Mouse (Mus musculus): ENCODE results near the gene Spats2l. TPM values are rescaled to one million over a fixed set of nuclear protein-coding genes. Genes with fewer than 3 reads are reported as not detected.

The Spats2l gene
- polyA plus RNA-seq, 1 experiment from 2014 or later = 87.8 TPM

DNA sequence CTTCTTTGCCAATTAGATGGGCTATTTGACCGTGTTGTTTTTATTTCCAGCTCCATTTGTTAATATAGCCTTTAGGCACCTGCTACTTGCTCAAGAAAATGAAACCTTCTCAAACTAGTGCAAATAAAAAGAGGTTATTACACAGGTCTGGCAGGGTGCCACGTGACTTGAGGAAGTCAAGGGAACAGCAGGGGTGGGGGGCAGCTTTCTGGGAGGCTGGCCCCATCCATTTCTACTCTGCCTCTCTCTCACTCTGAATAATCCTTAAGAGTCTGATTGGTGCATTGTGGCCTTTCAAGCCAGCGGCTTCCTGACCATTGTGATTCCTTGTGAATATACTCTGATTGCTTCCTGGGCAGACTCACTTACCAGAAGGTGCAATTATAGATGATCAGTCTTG is 98.0 kb downstream of the Spats2l start:
- Histone ChIP-seq H3K27ac (no peak overlapping the region), H3K36me3 (no peaks in the 10 kb centered on the region), H3K27me3 (no peaks in the 10 kb centered on the region), H3K4me2 (replicated peaks) (no peak overlapping the region), H3K9ac (no peak overlapping the region), H3K9me3 (replicated peaks) (no peaks in the 10 kb centered on the region), H3K4me1 (peaks cover 36% of the 10 kb centered on the region), H3K4me3 (no peak overlapping the region)
- WGBS = 45% methylated on average over 3 of the region's 3 CpGs
- no peak for ATAC-seq (ENCODE audit: low FRiP score)

DNA sequence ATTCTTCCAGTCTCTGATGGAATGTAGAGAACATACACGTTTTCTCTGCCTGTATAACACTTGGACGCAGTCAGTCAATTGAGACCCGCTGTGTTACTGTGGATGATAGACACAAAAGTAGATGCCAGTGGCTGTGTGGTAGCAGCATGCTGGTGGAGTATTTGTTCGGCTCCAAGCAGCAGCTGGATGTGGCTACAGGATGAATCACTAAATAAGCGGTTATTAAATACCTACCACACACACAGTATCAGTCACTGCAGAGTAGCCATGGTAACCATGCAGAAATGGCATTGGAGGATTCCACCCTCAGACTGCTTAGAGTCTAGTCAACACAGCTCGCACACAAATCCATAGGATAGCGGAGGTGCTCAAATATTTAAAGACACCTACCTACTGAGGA is 100.0 kb downstream of the Spats2l start:
- ATAC-seq (ENCODE audit: low FRiP score) = no peak

DNA sequence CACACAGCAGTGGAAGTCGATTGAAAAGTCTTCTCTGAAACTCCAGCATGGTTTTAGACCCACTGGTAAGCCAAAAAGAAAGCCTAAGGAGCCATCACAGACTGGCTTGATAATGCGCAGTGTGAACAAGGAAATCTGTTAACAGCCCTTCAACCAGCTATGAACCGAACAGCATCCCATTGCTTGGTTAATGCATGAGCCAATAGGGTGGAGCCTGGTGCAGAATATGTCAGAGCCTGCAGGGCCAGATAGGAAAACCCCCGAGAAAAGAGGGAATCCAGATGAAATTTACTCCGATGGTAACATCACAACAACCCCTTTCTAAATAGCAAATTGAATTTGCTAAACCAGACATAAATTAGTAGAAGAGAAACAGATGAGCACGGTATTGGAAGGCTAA is 101.1 kb downstream of the Spats2l start:
- Histone ChIP-seq H3K27ac (peak overlapping the region; percentile 83), H3K36me3 (no peaks in the 10 kb centered on the region), H3K4me2 (replicated peaks) (peak overlapping the region; percentile 31), H3K9ac (no peak overlapping the region), H3K9me3 (replicated peaks) (no peaks in the 10 kb centered on the region), H3K4me1 (peaks cover 29% of the 10 kb centered on the region), H3K27me3 (no peaks in the 10 kb centered on the region), H3K4me3 (no peak overlapping the region)
- ATAC-seq (ENCODE audit: low FRiP score) = peak; percentile 70
- WGBS = 64% methylated on average over 6 of the region's 6 CpGs

More for the DNA sequence above, 100.0 kb downstream of the Spats2l start:
- Histone ChIP-seq H3K27ac (no peak overlapping the region), H3K4me3 (no peak overlapping the region), H3K36me3 (no peaks in the 10 kb centered on the region), H3K9ac (no peak overlapping the region), H3K9me3 (replicated peaks) (no peaks in the 10 kb centered on the region), H3K4me2 (replicated peaks) (no peak overlapping the region), H3K27me3 (no peaks in the 10 kb centered on the region), H3K4me1 (peaks cover 29% of the 10 kb centered on the region)
- WGBS = 82% methylated on average over 7 of the region's 7 CpGs

- ATAC-seq (ENCODE audit: low FRiP score) = peak; percentile 87
- Histone ChIP-seq H3K9ac (peak overlapping the region; percentile 35; the same call in 1 of the 2 replicates), H3K36me3 (no peaks in the 10 kb centered on the region), H3K27me3 (no peaks in the 10 kb centered on the region), H3K9me3 (replicated peaks) (no peaks in the 10 kb centered on the region), H3K27ac (peak overlapping the region; percentile 83), H3K4me1 (peaks cover 26% of the 10 kb centered on the region), H3K4me2 (replicated peaks) (peak overlapping the region; percentile 31), H3K4me3 (no peak overlapping the region)
- 31% methylated on average over 7 of the region's 7 CpGs for WGBS
Observed at GRCm38 (mm10) chr1:57875512-57875911, 101.5 kb downstream of the Spats2l start.

DNA sequence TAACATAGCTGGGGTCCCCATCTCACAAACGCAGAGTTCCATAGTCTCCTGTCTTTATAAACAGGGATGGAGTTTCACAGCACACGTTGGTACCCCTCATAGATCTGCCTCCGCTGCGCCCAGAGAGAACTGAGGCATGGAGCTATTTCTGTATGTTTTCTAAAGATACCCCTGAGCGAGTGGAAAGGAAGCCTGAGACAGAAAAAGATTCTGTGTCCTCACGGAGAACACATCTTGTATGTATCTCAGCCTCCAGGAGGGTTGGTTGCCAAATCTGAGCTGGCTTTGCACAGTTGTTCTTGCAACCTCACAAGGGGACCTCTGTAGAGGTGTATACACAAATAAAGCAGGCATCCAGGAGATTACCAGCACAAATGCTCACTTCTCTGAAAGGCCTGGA is 105.0 kb downstream of the Spats2l start:
- no peak for ATAC-seq (ENCODE audit: low FRiP score)
- Histone ChIP-seq H3K27ac (no peak overlapping the region), H3K4me2 (replicated peaks) (no peak overlapping the region), H3K36me3 (no peaks in the 10 kb centered on the region), H3K4me1 (peaks cover 10% of the 10 kb centered on the region; the same call in 1 of the 2 replicates), H3K4me3 (no peak overlapping the region), H3K9ac (no peak overlapping the region), H3K27me3 (no peaks in the 10 kb centered on the region), H3K9me3 (replicated peaks) (no peaks in the 10 kb centered on the region)
- 90% methylated on average over 6 of the region's 6 CpGs for WGBS

DNA sequence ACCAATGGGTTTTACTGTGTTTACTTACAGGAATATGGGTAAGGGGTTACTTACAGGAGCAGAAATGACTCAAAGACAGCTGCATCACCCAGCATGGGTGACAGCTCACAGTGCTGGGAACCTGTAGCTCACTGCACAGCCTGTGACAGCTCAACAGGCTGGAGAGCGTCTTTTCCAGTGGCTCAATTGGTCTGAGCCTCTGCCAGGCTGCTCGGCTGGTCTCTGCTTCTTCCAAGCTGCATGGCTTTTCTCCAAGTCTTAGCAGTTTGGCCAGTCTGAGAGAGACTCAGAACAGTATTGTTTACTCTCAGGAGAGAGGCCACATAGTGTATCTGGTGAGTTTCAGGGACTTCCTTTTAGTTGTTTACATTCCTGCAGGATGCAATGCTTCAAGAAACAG is 110.9 kb downstream of the Spats2l start:
- Histone ChIP-seq H3K4me2 (replicated peaks) (no peak overlapping the region), H3K36me3 (0 out of 2 replicates have a peak, but pooled peaks cover 8% of the 10 kb centered on the region), H3K9ac (no peak overlapping the region), H3K27me3 (no peaks in the 10 kb centered on the region), H3K4me1 (peaks cover 3% of the 10 kb centered on the region; the same call in 1 of the 2 replicates), H3K27ac (no peak overlapping the region), H3K9me3 (replicated peaks) (no peaks in the 10 kb centered on the region), H3K4me3 (no peak overlapping the region)
- ATAC-seq (ENCODE audit: low FRiP score) = no peak
- 86% methylated on average over 2 of the region's 2 CpGs for WGBS

GRCm38 (mm10) chr1:57889803-57890202 is 115.8 kb downstream of the Spats2l start:
- ATAC-seq (ENCODE audit: low FRiP score) = no peak
- H3K9me3 ChIP-seq (replicated peaks) = no peaks in the 10 kb centered on the region
- H3K36me3 ChIP-seq = 0 out of 2 replicates have a peak, but pooled peaks cover 8% of the 10 kb centered on the region
- H3K27me3 ChIP-seq = no peaks in the 10 kb centered on the region
- H3K4me2 ChIP-seq (replicated peaks) = no peak overlapping the region
- 0 out of 2 replicates have a peak overlapping the region, but pooled peaks have one; percentile 12 for H3K27ac ChIP-seq
- 46% methylated on average over 5 of the region's 5 CpGs for WGBS
- H3K9ac ChIP-seq = no peak overlapping the region
- no peak overlapping the region for H3K4me3 ChIP-seq
- peaks cover 9% of the 10 kb centered on the region for H3K4me1 ChIP-seq

DNA sequence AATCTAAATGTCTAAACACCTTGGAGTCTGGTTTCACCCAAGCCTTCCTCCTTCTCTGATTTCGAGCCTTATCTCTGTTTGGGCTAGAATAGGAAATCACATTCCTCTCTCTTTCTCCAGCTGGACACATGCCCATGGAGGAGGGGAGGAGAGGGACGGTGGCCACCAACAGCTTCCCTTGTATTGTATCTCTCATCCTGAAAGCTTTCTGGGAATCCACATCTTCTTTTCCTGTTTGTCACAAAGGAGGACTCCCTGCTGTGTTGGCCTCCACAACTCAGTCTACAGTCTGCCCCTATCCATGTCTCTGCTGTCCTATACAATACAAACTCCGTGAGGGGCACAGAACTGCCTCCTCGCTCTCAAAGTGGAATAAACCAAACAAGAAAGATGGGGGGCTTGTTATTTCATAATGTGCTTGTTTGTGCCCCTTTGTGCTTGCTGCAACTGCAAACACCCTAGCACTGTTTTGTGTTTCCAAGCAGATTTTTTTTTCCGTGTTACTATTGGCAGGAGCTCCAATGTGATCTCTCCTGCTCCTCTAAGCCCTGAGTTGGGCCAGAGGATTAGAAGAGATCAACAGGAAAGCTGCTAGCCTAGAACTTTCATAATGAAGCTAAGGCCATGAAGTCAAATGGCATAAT is 116.4 kb downstream of the Spats2l start:
- peaks cover 9% of the 10 kb centered on the region for H3K4me1 ChIP-seq
- no peak overlapping the region for H3K4me2 ChIP-seq (replicated peaks)
- H3K4me3 ChIP-seq = no peak overlapping the region
- no peaks in the 10 kb centered on the region for H3K9me3 ChIP-seq (replicated peaks)
- ATAC-seq (ENCODE audit: low FRiP score) = peak; percentile 60; the same call in 1 of the 2 replicates
- 0 out of 2 replicates have a peak overlapping the region, but pooled peaks have one; percentile 12 for H3K27ac ChIP-seq
- no peaks in the 10 kb centered on the region for H3K27me3 ChIP-seq
- no peak overlapping the region for H3K9ac ChIP-seq
- 0 out of 2 replicates have a peak, but pooled peaks cover 8% of the 10 kb centered on the region for H3K36me3 ChIP-seq
- 11% methylated on average over 5 of the region's 5 CpGs for WGBS

DNA sequence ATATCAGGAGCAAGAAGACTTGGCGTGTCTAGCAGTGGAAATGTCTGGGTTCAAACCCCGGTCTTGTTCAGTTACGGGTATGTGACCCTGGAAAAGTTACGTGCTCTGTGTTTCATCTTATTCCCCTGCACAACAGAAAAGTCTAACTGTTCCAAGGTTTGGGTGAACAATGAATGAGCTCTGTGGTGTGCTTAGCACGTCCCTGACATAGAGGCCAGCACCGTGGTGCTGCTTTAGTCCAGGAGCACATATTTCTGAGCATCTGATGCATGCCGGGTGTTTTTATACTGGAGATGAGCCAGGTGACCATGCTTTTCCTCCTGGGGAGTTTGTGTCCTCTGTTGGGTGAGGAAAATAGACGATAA is 116.9 kb downstream of the Spats2l start:
- 0 out of 2 replicates have a peak overlapping the region, but pooled peaks have one; percentile 12 for H3K27ac ChIP-seq
- no peak for ATAC-seq (ENCODE audit: low FRiP score)
- WGBS = 68% methylated on average over 8 of the region's 8 CpGs
- peaks cover 9% of the 10 kb centered on the region for H3K4me1 ChIP-seq
- H3K4me3 ChIP-seq = no peak overlapping the region
- H3K9ac ChIP-seq = no peak overlapping the region
- H3K9me3 ChIP-seq (replicated peaks) = no peaks in the 10 kb centered on the region
- H3K27me3 ChIP-seq = no peaks in the 10 kb centered on the region
- H3K4me2 ChIP-seq (replicated peaks) = no peak overlapping the region
- H3K36me3 ChIP-seq = 0 out of 2 replicates have a peak, but pooled peaks cover 4% of the 10 kb centered on the region

GRCm38 (mm10) chr1:57901494-57901893 is 127.5 kb downstream of the Spats2l start:
- WGBS = 88% methylated on average over 3 of the region's 3 CpGs
- Histone ChIP-seq H3K4me1 (no peaks in the 10 kb centered on the region), H3K27me3 (no peaks in the 10 kb centered on the region), H3K36me3 (peaks cover 12% of the 10 kb centered on the region; the same call in 1 of the 2 replicates), H3K4me2 (replicated peaks) (no peak overlapping the region), H3K9me3 (replicated peaks) (no peaks in the 10 kb centered on the region), H3K4me3 (no peak overlapping the region), H3K27ac (no peak overlapping the region), H3K9ac (no peak overlapping the region)
- no peak for ATAC-seq (ENCODE audit: low FRiP score)

GRCm38 (mm10) chr1:57903793-57904192 is 129.8 kb downstream of the Spats2l start:
- H3K36me3 ChIP-seq = peaks cover 16% of the 10 kb centered on the region; the same call in 1 of the 2 replicates
- H3K9me3 ChIP-seq (replicated peaks) = no peaks in the 10 kb centered on the region
- H3K4me1 ChIP-seq = no peaks in the 10 kb centered on the region
- 86% methylated on average over 7 of the region's 7 CpGs for WGBS
- H3K4me3 ChIP-seq = no peak overlapping the region
- ATAC-seq (ENCODE audit: low FRiP score) = no peak
- no peak overlapping the region for H3K9ac ChIP-seq
- no peak overlapping the region for H3K4me2 ChIP-seq (replicated peaks)
- no peaks in the 10 kb centered on the region for H3K27me3 ChIP-seq
- no peak overlapping the region for H3K27ac ChIP-seq

- Histone ChIP-seq H3K4me3 (no peak overlapping the region), H3K9ac (no peak overlapping the region), H3K27me3 (no peaks in the 10 kb centered on the region), H3K36me3 (peaks cover 17% of the 10 kb centered on the region; the same call in 1 of the 2 replicates), H3K9me3 (replicated peaks) (no peaks in the 10 kb centered on the region), H3K4me2 (replicated peaks) (no peak overlapping the region), H3K27ac (no peak overlapping the region), H3K4me1 (no peaks in the 10 kb centered on the region)
- WGBS = 80% methylated on average over 3 of the region's 3 CpGs
- no peak for ATAC-seq (ENCODE audit: low FRiP score)
Observed at GRCm38 (mm10) chr1:57905912-57906311, 131.9 kb downstream of the Spats2l start.

GRCm38 (mm10) chr1:57906312-57906711 is 132.3 kb downstream of the Spats2l start:
- H3K36me3 ChIP-seq = peaks cover 17% of the 10 kb centered on the region; the same call in 1 of the 2 replicates
- H3K27ac ChIP-seq = no peak overlapping the region
- no peaks in the 10 kb centered on the region for H3K9me3 ChIP-seq (replicated peaks)
- ATAC-seq (ENCODE audit: low FRiP score) = no peak
- H3K9ac ChIP-seq = no peak overlapping the region
- no peak overlapping the region for H3K4me2 ChIP-seq (replicated peaks)
- no peak overlapping the region for H3K4me3 ChIP-seq
- no peaks in the 10 kb centered on the region for H3K27me3 ChIP-seq
- no peaks in the 10 kb centered on the region for H3K4me1 ChIP-seq

All from hindbrain, embryonic 12.5 days (tissue).